ENCODE assay signal across 8 mouse cellular contexts in the genomic region with DNA sequence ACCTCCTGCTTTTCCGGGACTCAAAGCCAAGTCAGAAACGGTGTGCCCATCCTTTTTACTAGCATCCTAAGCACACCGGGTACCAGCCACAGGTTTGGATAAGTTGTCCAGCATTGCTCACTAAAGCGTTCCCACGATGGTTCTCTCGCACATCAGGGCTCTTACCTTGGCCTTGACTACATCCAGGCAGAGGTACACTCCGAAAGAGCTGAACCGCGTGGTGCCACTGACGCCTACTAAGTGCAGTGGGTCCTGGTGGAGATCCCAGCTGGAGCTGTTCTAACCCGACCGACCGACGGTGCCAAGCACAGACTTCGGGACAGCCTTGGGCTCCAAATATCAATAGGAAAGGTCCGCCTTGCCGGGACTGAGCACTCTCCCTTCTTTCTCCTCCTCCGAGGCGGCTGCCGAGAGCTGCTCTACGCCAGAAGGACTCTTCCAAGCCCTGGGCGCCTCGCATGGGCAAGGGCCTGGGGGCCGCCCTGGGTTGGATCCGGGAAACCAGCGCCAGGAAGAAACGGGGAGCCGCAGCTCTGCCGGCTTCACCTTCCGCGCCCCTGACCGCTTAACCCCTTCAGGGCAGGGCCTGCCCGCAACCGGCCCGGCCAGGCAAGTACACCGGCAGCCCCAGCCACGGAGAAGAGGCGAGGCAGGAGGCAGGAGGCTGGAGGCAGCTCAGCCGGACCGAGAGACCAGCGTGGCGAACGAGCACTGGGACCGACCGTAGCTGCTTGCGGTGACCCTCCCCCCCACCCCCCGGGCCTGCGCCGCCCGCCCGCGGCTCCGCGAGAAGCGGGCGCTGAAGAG. TPM values are rescaled to one million over a fixed set of nuclear protein-coding genes. Genes with fewer than 3 reads are reported as not detected.
A peak's percentile ranks its signal among the peaks of the same experiment; 100 is the strongest.
DNase-seq lines count a peak whose midpoint lies in the region; ATAC-seq lines count a peak whose summit lies in the region.

No protein-coding gene starts in this region.

- H3K36me3 ChIP-seq in hindbrain, embryonic 11.5 days (ENCODE audit: control insufficient read depth, insufficient read depth, low read length), result no peaks in the 10 kb centered on the region
- no peaks in the 10 kb centered on the region for H3K36me3 ChIP-seq in megakaryocyte, embryonic 14.5 days (replicated peaks; ENCODE audit: low read length)

- peak overlapping the region; percentile 84 for H3K4me2 ChIP-seq in hindbrain, embryonic 11.5 days (replicated peaks; ENCODE audit: low read depth, low read length)

- peak overlapping the region; percentile 78 for H3K4me3 ChIP-seq in hindbrain, embryonic 11.5 days (ENCODE audit: low read depth, low read length)
- peak overlapping the region; percentile 93 for H3K4me3 ChIP-seq in megakaryocyte, embryonic 14.5 days (replicated peaks)

- H3K27me3 ChIP-seq in hindbrain, embryonic 11.5 days (ENCODE audit: control insufficient read depth, insufficient read depth, low read length), result no peaks in the 10 kb centered on the region
- peaks cover 43% of the 10 kb centered on the region for H3K27me3 ChIP-seq in megakaryocyte, embryonic 14.5 days (replicated peaks)

- under 1% methylated on average over 42 of the region's 56 CpGs for WGBS in hindbrain, embryonic 11.5 days

- peak overlapping the region; percentile 97 for H3K9ac ChIP-seq in hindbrain, embryonic 11.5 days (ENCODE audit: low read depth, low read length)

- H3K9me3 ChIP-seq in hindbrain, embryonic 11.5 days (ENCODE audit: control insufficient read depth, low read length), result no peaks in the 10 kb centered on the region
- 0 out of 2 replicates have a peak, but pooled peaks cover 8% of the 10 kb centered on the region for H3K9me3 ChIP-seq in megakaryocyte, embryonic 14.5 days

- intact Hi-C loops in left cerebral cortex, postnatal 25 days (cut with DNase I), result loop anchor here (2.0 to 10.0 kb wide), 5 partner anchors 258 to 1570 kb away; no protein-coding TSS in a partner anchor

- DNase-seq in R1 (ENCODE audit: low read depth, low spot score), result peak; percentile 56
- peak; percentile 58 to 64 for DNase-seq in cerebellum, adult 18-20 months
- peak; percentile 27 for DNase-seq in forelimb bud, embryonic 11.5 days (ENCODE audit: low read depth, low spot score)
- DNase-seq in hindbrain, embryonic 11.5 days (ENCODE audit: low spot score), result peak; percentile 73
- DNase-seq in left cerebral cortex, postnatal 25 days (ENCODE audit: low spot score in 2 of 2), result peak; percentile 40 to 53
- DNase-seq in right cerebral cortex, postnatal 36 days (ENCODE audit: low spot score in 2 of 2), result peak; percentile 18 to 27
- DNase-seq in T-cell, adult 2 months (ENCODE audit: low spot score), result no peak

- no peaks in the 10 kb centered on the region for H3K4me1 ChIP-seq in hindbrain, embryonic 11.5 days (replicated peaks; ENCODE audit: control insufficient read depth, insufficient read depth, low read length)
- peaks cover 26% of the 10 kb centered on the region for H3K4me1 ChIP-seq in megakaryocyte, embryonic 14.5 days

- peak overlapping the region; percentile 94 for H3K27ac ChIP-seq in hindbrain, embryonic 11.5 days (ENCODE audit: low read depth, low read length)

- peak; percentile 52 for ATAC-seq in hindbrain, embryonic 11.5 days (ENCODE audit: low FRiP score)

RNA-seq across cellular contexts. Expression of a gene that starts 0.8 kb away (rescaled TPM):
- 11.2 and 13.4 TPM in 2 replicates for polyA plus RNA-seq in hindbrain, embryonic 11.5 days (2014; fragmentation: Nextera tagmentation; extraction: Ambion mirVana)
- total RNA-seq in left cerebral cortex, postnatal 25 days (2021), result 100 to 1,000 TPM; 159 to 168 TPM
- 0.07 and 0.62 TPM in 2 replicates for polyA plus RNA-seq in megakaryocyte, embryonic 14.5 days (2012; ENCODE audit: insufficient read depth, low replicate concordance)
